Mouse (Mus musculus) bone marrow, adult 2 months (tissue): Measurements from ENCODE around the gene Hs3st6.

Source experiments
- CTCF ChIP-seq: fragments of 200-500 bp; IDR thresholded peaks from 2 replicates; pipeline ENCODE4 v1.5.1; 2011; ENCODE audit warnings: low read length, control low read depth; ENCODE audit not compliant: control insufficient read depth, insufficient read depth
- POLR2A ChIP-seq: fragments of 200-500 bp; IDR thresholded peaks from 2 replicates; pipeline ENCODE4 v1.6.1; 2011; ENCODE audit warnings: low read depth, mild to moderate bottlenecking, control low read depth, low read length, borderline replicate concordance; ENCODE audit not compliant: control insufficient read depth

- TF ChIP-seq POLR2A, result no peak
- no peak for TF ChIP-seq CTCF
Observed at GRCm38 (mm10) chr17:24716166-24716682, 36.6 kb upstream of the Hs3st6 start.
